Mouse (Mus musculus): ENCODE results near the gene Pik3r5.

The Pik3r5 gene

DNA sequence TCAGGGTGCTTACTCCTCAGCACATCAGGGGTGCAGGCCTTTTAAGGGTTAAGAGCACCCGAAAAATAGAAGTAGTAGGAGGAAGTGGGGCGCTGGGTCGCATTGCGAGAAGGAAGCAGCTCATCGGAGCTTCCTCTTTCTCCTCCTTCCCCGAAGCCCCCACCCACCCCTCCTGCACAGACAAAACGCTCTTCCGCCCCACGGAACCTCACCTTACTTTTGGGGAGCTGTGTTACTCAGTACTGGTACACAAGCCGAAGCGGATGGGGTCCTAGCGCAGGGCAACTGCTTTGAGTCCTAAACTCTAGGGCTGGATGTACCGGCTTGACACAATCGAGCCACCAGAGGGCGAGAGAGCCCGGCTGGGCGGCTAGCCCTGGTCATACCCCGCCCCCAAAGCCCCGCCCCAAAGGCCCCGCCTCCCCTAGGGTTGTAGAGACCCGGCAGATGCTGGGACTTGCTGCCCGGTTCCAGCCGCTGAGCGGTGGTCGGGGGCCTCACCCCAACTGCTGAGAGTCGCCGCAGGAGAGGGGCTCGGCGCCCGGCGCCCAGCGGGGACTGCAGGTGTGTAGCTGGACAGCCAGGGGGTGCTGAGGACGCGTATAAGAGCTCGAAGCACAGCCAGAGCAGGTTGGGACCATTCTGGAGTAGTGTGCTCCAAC is at the start of gene Pik3r5:
Gene Pik3r5 (plus strand): TSS at position 423 of the 662 bp plus-strand sequence.
- peak; percentile 20 to 38 for DNase-seq

- no peak for DNase-seq
Measured at GRCm38 (mm10) chr11:68383519-68383918, 48.4 kb upstream of the Pik3r5 start.

DNA sequence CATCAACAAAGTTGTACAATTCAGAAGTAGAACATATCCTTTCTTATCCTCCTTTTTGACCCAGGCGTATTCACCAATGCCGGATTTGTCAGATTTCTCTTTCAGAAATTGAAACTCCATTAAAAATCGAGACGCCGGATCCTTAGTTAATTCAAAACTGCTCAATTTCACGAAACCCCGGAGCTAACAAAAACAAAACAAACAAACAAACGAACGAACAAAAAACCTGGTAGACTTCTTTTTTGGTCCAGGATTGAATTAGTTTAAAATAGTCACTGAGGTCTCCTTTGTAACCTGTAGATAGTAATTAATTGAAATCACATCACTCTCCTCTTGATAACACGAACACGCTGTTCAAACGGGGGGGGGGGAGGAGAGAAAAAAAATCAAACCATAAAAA is 47.8 kb upstream of the Pik3r5 start:
- no peak for DNase-seq

- DNase-seq: peak; percentile 16 to 22
Measured at GRCm38 (mm10) chr11:68384592-68385020, 47.3 kb upstream of the Pik3r5 start.

DNA sequence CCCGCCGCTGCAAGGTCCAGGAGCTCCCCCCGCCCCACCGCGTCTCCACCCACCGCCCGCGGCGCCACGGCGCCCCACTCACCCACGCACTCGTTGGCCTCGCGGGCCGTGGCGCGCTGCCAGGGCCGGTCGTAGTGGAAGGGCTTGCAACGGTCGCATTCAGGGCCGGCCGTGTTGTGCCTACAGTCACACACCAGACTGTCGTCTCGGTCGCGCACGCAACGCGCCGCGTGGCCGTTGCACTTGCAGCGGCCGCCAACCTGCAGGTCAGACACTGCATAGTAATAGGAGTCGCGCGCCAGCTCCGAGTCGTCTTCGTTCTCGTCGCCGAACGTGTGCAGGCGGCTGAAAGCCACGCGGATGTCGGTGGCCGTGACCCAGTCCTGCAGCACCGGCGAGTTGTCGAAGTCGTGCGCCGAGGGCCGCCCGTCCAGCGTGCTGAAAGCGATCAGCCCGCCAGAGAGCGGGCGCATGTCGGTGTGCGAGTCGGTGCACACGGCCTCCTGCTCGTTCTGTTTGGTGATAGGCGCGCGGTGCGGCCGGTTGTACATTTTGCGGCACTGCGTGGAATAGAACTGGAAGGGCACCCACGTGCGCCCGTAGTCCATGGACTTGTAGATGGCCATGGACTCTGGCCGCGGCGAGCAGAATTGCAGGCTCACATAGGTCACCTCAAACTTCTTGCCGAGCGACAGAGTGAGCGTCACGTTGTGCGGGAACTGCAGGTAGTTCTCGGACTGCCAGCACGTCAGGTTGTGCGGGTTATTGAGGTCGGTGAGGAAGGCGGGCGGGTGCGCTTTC is 46.7 kb upstream of the Pik3r5 start:
- DNase-seq: peak; percentile 33 to 47

GRCm38 (mm10) chr11:68385921-68386588 is 45.9 kb upstream of the Pik3r5 start:
- peak; percentile 20 to 27 for DNase-seq

GRCm38 (mm10) chr11:68386589-68387440 is 45.1 kb upstream of the Pik3r5 start:
- peak in 1 of 2 experiments; percentile 36 for DNase-seq

GRCm38 (mm10) chr11:68387441-68387760 is 44.5 kb upstream of the Pik3r5 start:
- no peak for DNase-seq

- DNase-seq: no peak
Measured at GRCm38 (mm10) chr11:68387971-68388654, 43.8 kb upstream of the Pik3r5 start.

- DNase-seq: no peak
Measured at GRCm38 (mm10) chr11:68388655-68389015, 43.3 kb upstream of the Pik3r5 start.

DNA sequence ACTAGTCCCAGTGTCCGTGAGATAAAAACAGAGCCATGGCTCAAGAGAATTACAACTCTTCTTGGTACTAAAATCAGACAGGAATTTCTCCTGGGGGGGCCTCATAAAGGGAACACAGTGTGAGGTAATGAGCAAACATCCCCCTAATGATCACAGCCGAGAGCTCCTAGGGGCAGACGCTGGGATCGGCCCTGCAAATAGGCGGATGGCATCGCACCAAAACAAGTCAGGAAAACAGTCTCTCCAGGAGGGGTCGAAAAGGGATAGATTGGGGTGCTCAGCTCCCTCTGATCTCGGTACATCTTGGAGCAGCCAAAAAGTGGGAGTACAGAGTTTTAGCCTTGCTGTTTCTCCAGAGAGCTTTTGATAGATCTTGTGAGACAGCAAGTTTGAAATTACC is 42.3 kb upstream of the Pik3r5 start:
- no peak for DNase-seq

GRCm38 (mm10) chr11:68390381-68391287 is 41.3 kb upstream of the Pik3r5 start:
- DNase-seq: no peak

GRCm38 (mm10) chr11:68393897-68394490 is 37.9 kb upstream of the Pik3r5 start:
- DNase-seq: no peak

DNA sequence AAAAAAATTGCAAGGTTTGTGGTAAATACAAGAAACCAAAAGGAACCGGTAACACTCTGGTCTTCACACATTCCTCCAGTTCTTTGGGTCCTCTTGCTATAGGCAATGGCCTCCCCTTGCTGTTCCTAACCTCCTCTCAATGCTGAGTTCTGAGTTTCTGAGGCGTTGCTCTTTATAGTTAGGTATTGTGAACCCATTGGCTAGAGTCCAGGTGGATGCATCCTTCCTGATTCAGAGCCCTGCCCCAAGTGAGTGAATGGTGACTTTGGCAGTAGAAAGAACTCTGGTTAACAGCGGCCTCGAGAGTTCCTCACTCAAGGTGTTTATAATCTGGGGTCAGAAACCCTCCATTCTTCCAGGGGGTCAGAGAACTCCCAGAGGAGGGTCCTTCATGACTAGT is 37.2 kb upstream of the Pik3r5 start:
- DNase-seq: no peak

- no peak for DNase-seq
Measured at GRCm38 (mm10) chr11:68395546-68395945, 36.4 kb upstream of the Pik3r5 start.

- no peak for DNase-seq
Measured at GRCm38 (mm10) chr11:68398891-68399547, 32.9 kb upstream of the Pik3r5 start.

DNA sequence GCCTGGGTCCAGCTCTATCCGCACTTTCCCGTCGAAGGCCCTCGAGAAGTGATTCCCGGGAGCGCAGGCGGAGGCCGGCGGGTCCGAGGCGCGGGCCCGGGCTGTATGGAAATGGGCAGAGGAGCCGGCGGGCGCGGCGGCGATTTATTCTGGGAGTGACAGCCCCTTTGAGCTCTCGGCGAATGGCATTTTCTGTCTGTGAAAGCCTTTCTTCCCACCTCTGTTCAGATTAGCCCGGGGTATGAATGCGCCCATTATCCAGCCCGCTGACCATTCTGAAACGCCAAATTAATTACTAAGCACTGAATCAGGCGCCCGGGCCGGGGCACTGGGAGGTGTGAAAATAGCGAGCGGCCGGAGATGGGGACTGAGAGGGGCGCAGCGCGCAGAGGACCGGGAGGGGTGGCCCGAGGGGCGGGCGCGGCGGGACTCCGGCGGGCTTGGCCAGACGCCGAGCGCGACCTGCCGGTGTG is 32.3 kb upstream of the Pik3r5 start:
- no peak for DNase-seq

DNA sequence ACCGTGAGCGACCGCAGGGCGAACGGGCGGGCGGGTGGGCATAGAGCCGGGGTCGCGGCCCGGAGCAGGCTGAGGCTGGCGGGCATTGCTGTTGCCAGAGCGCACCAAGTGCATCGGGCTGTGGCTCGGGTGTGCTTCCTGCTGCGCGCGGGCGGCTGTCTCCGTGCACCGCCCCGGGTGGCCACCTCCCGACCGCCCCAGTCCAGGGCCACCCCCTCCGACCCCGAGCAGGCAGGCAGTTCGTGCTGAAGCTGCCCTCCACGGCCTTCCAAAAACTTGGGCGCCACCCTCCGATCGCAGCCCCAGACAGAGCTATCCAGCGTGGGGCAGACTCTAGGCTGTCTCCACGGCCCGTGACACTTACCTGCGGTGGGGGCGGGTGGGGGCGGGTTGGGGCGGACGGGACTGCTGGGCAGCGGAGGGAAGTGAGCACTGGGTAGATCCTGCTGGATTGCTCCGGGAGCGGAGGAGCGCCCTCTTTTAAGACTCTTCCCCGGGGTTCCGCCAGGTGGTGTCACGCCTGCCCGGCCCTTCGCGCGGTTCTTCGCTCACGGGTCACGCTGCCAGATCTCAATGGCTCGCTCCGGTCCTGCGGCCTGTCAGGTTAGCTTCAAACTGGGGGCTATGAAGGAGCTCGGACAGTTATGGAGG is 31.8 kb upstream of the Pik3r5 start:
- DNase-seq: peak; percentile 35 to 55

- no peak for DNase-seq
Measured at GRCm38 (mm10) chr11:68400727-68401219, 31.1 kb upstream of the Pik3r5 start, which contains the start of gene Ntn1. Ntn1 (minus strand) TSS chr11:68400823.

Measured in cerebellum, postnatal 36 days (tissue).